26 mouse cellular contexts compared by ENCODE assay signal in genomic region chr5:20654766-20655472, GRCm38 (mm10).
DNase-seq lines count a peak whose midpoint lies in the region; TF ChIP-seq lines count a peak whose summit lies in the region.
"Had no signal": no experiment of that assay in that cellular context is flagged by ENCODE, and none has a peak within 500 bp of the region (broad histone marks: within the 10 kb centered on the region; RNA-seq: fewer than 3 reads in every experiment).

No protein-coding gene starts in this region.

- peak; percentile 90 for TF ChIP-seq EP300 in CH12.LX (IDR thresholded peaks at IDR 0.05; ENCODE audit: low read length)

- in situ Hi-C loops in CH12.LX (cut with MboI; ENCODE audit: low pct_ligation_motif_present, low pct_unique_long_range_greater_than_20kb, low sequenced_read_pairs) = no loop called here

- H3K4me1 ChIP-seq in CH12.LX (ENCODE audit: control insufficient read depth in 1 of 2, insufficient read depth in 2 of 2) = peaks cover 15 to 69% of the 10 kb centered on the region in 2 experiments
- H3K4me1 ChIP-seq: embryonic facial prominence, embryonic 12.5 days; limb, embryonic 15.5 days had no signal

- peak overlapping the region; percentile 21 for H3K9ac ChIP-seq in CH12.LX (ENCODE audit: insufficient read depth, low read depth)
- H3K9ac ChIP-seq: embryonic facial prominence, embryonic 12.5 days; forebrain, embryonic 12.5 days; hindbrain, embryonic 14.5 days; limb, embryonic 15.5 days; liver, embryonic 14.5 days; lung, embryonic 14.5 days had no signal

- H3K9me3 ChIP-seq in CH12.LX (replicated peaks; ENCODE audit: low read length) = no peaks in the 10 kb centered on the region
- H3K9me3 ChIP-seq: embryonic facial prominence, embryonic 12.5 days; forebrain, embryonic 12.5 days; limb, embryonic 15.5 days had no signal

- dilution Hi-C loops in CH12.LX (cut with MboI; ENCODE audit: extremely low pct_ligation_motif_present, extremely low pct_unique_long_range_greater_than_20kb, low sequenced_read_pairs) = no loop called here

- peak; percentile 76 for TF ChIP-seq POLR2A in CH12.LX (IDR thresholded peaks at IDR 0.05; ENCODE audit: low read depth, low read length)

- TF ChIP-seq CTCF in left cerebral cortex, adult 2 months (IDR thresholded peaks at IDR 0.05) = no peak
- TF ChIP-seq CTCF in CH12.LX (conservative IDR thresholded peaks at IDR 0.05 in 1 of 2, IDR thresholded peaks at IDR 0.05 in 1 of 2; ENCODE audit: low read depth in 2 of 2, low read length in 2 of 2) = no peak

- peak overlapping the region; percentile 84 for H3K4me2 ChIP-seq in CH12.LX (ENCODE audit: insufficient read depth, low read depth, poor library complexity, severe bottlenecking)
- H3K4me2 ChIP-seq: embryonic facial prominence, embryonic 12.5 days; forebrain, embryonic 12.5 days; hindbrain, embryonic 14.5 days; limb, embryonic 15.5 days; lung, embryonic 14.5 days had no signal

- intact Hi-C loops in left cerebral cortex, adult 2 months (cut with DNase I) = loop anchor here (5.0 to 10.0 kb wide), 2 partner anchors 42 to 1130 kb away; no protein-coding TSS in a partner anchor
- intact Hi-C loops in left cerebral cortex, postnatal 36 days (cut with DNase I) = no loop called here

- TF ChIP-seq RAD21 in CH12.LX (IDR thresholded peaks at IDR 0.05; ENCODE audit: low read depth, low read length) = no peak; the same call in 1 of the 2 replicates

- DNase-seq in adrenal gland, adult 8-10 months = peak; percentile 6
- DNase-seq in adrenal gland, adult 2 months = no peak
- DNase-seq in left cerebral cortex, adult 2 months (ENCODE audit: extremely low spot score in 1 of 2, low spot score in 2 of 2) = peak in 1 of 2 experiments; percentile 9
- no peak for DNase-seq in left cerebral cortex, postnatal 36 days (ENCODE audit: low spot score in 2 of 2)
- DNase-seq in ovary, adult 18-20 months (ENCODE audit: low spot score) = peak; percentile 64
- no peak for DNase-seq in ovary, postnatal 10 days (ENCODE audit: low spot score)
- peak; percentile 74 for DNase-seq in CH12.LX (ENCODE audit: extremely low read depth)
- no peak for DNase-seq in cerebellum, adult 11 months
- DNase-seq: cerebellum, adult 18-20 months; cerebellum, postnatal 25 days; gastrocnemius, adult 2 months; heart, postnatal 36 days; kidney, adult 18-20 months; layer of hippocampus, adult 9-11 months; left cerebral cortex, postnatal 4 days; lung, embryonic 14.5 days; lung, postnatal 4 days; thymus, adult 18-20 months; thymus, postnatal 36 days had no signal

- H3K4me3 ChIP-seq in left cerebral cortex, adult 2 months = no peak overlapping the region
- H3K4me3 ChIP-seq in CH12.LX (replicated peaks in 1 of 3; ENCODE audit: low read depth in 2 of 3, low read length in 2 of 3, poor library complexity in 1 of 3) = peak overlapping the region; percentile 24 to 48 (median 44)
- H3K4me3 ChIP-seq: embryonic facial prominence, embryonic 12.5 days; forebrain, embryonic 12.5 days; gastrocnemius, adult 2 months; limb, embryonic 15.5 days; myocyte had no signal

- no peaks in the 10 kb centered on the region for H3K27me3 ChIP-seq in CH12.LX (replicated peaks)
- H3K27me3 ChIP-seq: embryonic facial prominence, embryonic 12.5 days; forebrain, embryonic 12.5 days; limb, embryonic 15.5 days; Patski had no signal

- no peaks in the 10 kb centered on the region for H3K79me2 ChIP-seq in CH12.LX (replicated peaks; ENCODE audit: control insufficient read depth, extremely low read depth, insufficient read depth, poor library complexity, severe bottlenecking)

- H3K36me3 ChIP-seq in CH12.LX (replicated peaks in 1 of 2; ENCODE audit: control insufficient read depth in 1 of 2, insufficient read depth in 1 of 2, low read length in 1 of 2) = no peaks in the 10 kb centered on the region
- H3K36me3 ChIP-seq: embryonic facial prominence, embryonic 12.5 days; forebrain, embryonic 12.5 days; limb, embryonic 15.5 days had no signal

- peak overlapping the region; percentile 15; the same call in 1 of the 2 replicates for H3K27ac ChIP-seq in left cerebral cortex, adult 2 months
- H3K27ac ChIP-seq in CH12.LX (ENCODE audit: insufficient read depth, low read depth) = peak overlapping the region; percentile 37; the same call in 1 of the 2 replicates
- H3K27ac ChIP-seq: embryonic facial prominence, embryonic 12.5 days; forebrain, embryonic 12.5 days; gastrocnemius, adult 2 months; hindbrain, embryonic 14.5 days; limb, embryonic 15.5 days; liver, embryonic 14.5 days had no signal

TF ChIP-seq in CH12.LX, 34 proteins besides CTCF, POLR2A, EP300 and RAD21:
- peak; percentile 51 for TF ChIP-seq ELF1 (IDR thresholded peaks at IDR 0.05; ENCODE audit: low read depth, low read length)
- no peak for TF ChIP-seq NRF1 (IDR thresholded peaks at IDR 0.05; ENCODE audit: low read depth, low read length)
- no peak for TF ChIP-seq CHD1 (IDR thresholded peaks at IDR 0.05; ENCODE audit: low read depth, low read length)
- TF ChIP-seq ETS1 (conservative IDR thresholded peaks at IDR 0.05; ENCODE audit: low read depth, low read length) = no peak
- no peak for TF ChIP-seq MXI1 (IDR thresholded peaks at IDR 0.05; ENCODE audit: low read depth, low read length)
- no peak for TF ChIP-seq NELFE (IDR thresholded peaks at IDR 0.05; ENCODE audit: low read depth, low read length)
- no peak for TF ChIP-seq SMC3 (IDR thresholded peaks at IDR 0.05; ENCODE audit: low read depth, low read length)
- no peak; the same call in 1 of the 2 replicates for TF ChIP-seq TCF12 (IDR thresholded peaks at IDR 0.05; ENCODE audit: low read depth, low read length)
- TF ChIP-seq E2F4 (IDR thresholded peaks at IDR 0.05; ENCODE audit: insufficient replicate concordance, low read depth, low read length) = no peak
- no peak for TF ChIP-seq SIN3A (IDR thresholded peaks at IDR 0.05; ENCODE audit: low read length)
- TF ChIP-seq MYC (IDR thresholded peaks at IDR 0.05; ENCODE audit: low read depth, low read length) = no peak
- TF ChIP-seq ZKSCAN1 (IDR thresholded peaks at IDR 0.05; ENCODE audit: borderline replicate concordance, low read depth, low read length) = no peak
- no peak; the same call in 1 of the 2 replicates for TF ChIP-seq HCFC1 (IDR thresholded peaks at IDR 0.05; ENCODE audit: low read depth, low read length)
- peak; percentile 47; the same call in 1 of the 2 replicates for TF ChIP-seq MEF2A (IDR thresholded peaks at IDR 0.05; ENCODE audit: borderline replicate concordance, low read depth, low read length)
- peak; percentile 57; the same call in 1 of the 2 replicates for TF ChIP-seq IRF4 (IDR thresholded peaks at IDR 0.05; ENCODE audit: low read depth, low read length)
- no peak for TF ChIP-seq MAFK (IDR thresholded peaks at IDR 0.05; ENCODE audit: insufficient replicate concordance, low read length)
- peak; percentile 77 for TF ChIP-seq TBP (conservative IDR thresholded peaks at IDR 0.05; ENCODE audit: low read depth, low read length)
- TF ChIP-seq ZNF384 (IDR thresholded peaks at IDR 0.05; ENCODE audit: low read depth, low read length) = no peak
- TF ChIP-seq BHLHE40 (IDR thresholded peaks at IDR 0.05; ENCODE audit: low read depth, low read length) = 0 out of 2 replicates have a peak, but pooled peaks have one; percentile 6
- TF ChIP-seq UBTF (IDR thresholded peaks at IDR 0.05; ENCODE audit: low read depth, low read length) = no peak

Comparison
In these comparisons a context has a peak if more than half of its experiments do, and no peak if none do; other contexts are left out.
1. DNase-seq: peak in adrenal gland, adult 8-10 months (single experiment), ovary, adult 18-20 months (single experiment) and CH12.LX (single experiment); none in adrenal gland, adult 2 months (single experiment), left cerebral cortex, postnatal 36 days (0 of 2), ovary, postnatal 10 days (single experiment) and cerebellum, adult 11 months (single experiment).